Mouse (Mus musculus) spleen, adult 2 months (tissue): ENCODE results near the gene Rbp1. TPM values are rescaled to one million over a fixed set of nuclear protein-coding genes. Genes with fewer than 3 reads are reported as not detected.

Experiments used
- DNase-seq, 2 experiments: peaks; one replicate each; pipeline versions ENCODE4 v3.0.0 to v3.0.0-alpha.2; 2012 to 2021; ENCODE audit warnings: low spot score in 2 of 2, low read depth in 1 of 2
- H3K27ac ChIP-seq: fragments of 200-500 bp; 2 replicates; pipeline ENCODE4 v1.5.1; 2012; ENCODE audit warnings: low read length, inconsistent platforms; ENCODE audit not compliant: insufficient read depth
- H3K27me3 ChIP-seq: fragments of 200-500 bp; 2 replicates; pipeline ENCODE4 v1.6.1; 2012; ENCODE audit warnings: mild to moderate bottlenecking, moderate library complexity, low read length, inconsistent platforms; ENCODE audit not compliant: control insufficient read depth, insufficient read depth
- H3K36me3 ChIP-seq: fragments of 200-500 bp; 2 replicates; pipeline ENCODE4 v1.6.1; 2012; ENCODE audit warnings: mild to moderate bottlenecking, low read length, inconsistent platforms; ENCODE audit not compliant: control insufficient read depth, insufficient read depth
- H3K4me1 ChIP-seq: fragments of 200-500 bp; 2 replicates; pipeline ENCODE4 v1.6.1; 2011; ENCODE audit warnings: inconsistent platforms; ENCODE audit not compliant: control insufficient read depth, insufficient read depth, insufficient read length
- H3K4me3 ChIP-seq: fragments of 200-500 bp; 2 replicates; pipeline ENCODE4 v1.5.1; 2011; ENCODE audit warnings: mild to moderate bottlenecking, inconsistent platforms; ENCODE audit not compliant: insufficient read depth, insufficient read length; ENCODE audit errors: extremely low read depth
- CTCF ChIP-seq: fragments of 200-500 bp; IDR thresholded peaks from 2 replicates; pipeline ENCODE4 v1.5.1; 2011; ENCODE audit warnings: mild to moderate bottlenecking, inconsistent platforms; ENCODE audit not compliant: insufficient read depth, insufficient read length, insufficient replicate concordance; ENCODE audit errors: extremely low read depth
- POLR2A ChIP-seq: fragments of 200-500 bp; IDR thresholded peaks from 2 replicates; pipeline ENCODE4 v1.6.1; 2011; ENCODE audit warnings: low read depth, low read length, inconsistent platforms
- WGBS: fragments of 180-500 bp; shearing (Covaris S2); methylation state at CpG from one replicate; pipeline ENCODE4 v1.1.7; 2018; 5-methylcytosine and 5-hydroxymethylcytosine counted together
- polyA plus RNA-seq: library from polyadenylated mRNA; depleted of rRNA; stranded (reverse); fragments of >200 nt; gene quantifications from 2 replicates; pipeline ENCODE4 v1.2.3, GENCODE M21; 2012

Gene Rbp1
- polyA plus RNA-seq, 1 experiment, result 0.72 TPM

DNA sequence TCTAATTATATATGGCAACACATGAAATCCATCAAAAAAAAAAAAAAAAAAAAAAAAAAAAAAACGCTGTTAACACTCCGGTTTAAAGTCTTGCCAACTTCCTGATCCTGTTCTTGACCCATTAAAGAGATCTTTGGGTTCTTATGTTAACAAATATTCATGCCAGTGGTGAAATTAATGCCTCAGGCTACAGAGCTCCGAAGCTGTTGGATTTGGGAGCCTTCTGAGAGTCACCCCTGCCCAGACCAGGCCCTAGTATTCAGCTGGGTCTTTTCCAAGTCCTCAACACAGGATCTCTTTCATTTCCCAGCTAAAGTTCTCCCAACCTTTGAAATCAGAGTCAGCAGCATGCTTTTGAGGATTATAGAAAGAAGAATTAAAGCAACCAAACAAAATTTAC is 7.8 kb downstream of the Rbp1 start:
- WGBS, result 61% methylated on average over 3 of the region's 3 CpGs
- TF ChIP-seq POLR2A, result no peak
- no peak for TF ChIP-seq CTCF
- H3K27ac ChIP-seq, result no peak overlapping the region
- H3K27me3 ChIP-seq, result no peaks in the 10 kb centered on the region
- H3K4me1 ChIP-seq, result no peaks in the 10 kb centered on the region
- H3K4me3 ChIP-seq, result no peak overlapping the region
- no peak for DNase-seq
- H3K36me3 ChIP-seq, result no peaks in the 10 kb centered on the region

DNA sequence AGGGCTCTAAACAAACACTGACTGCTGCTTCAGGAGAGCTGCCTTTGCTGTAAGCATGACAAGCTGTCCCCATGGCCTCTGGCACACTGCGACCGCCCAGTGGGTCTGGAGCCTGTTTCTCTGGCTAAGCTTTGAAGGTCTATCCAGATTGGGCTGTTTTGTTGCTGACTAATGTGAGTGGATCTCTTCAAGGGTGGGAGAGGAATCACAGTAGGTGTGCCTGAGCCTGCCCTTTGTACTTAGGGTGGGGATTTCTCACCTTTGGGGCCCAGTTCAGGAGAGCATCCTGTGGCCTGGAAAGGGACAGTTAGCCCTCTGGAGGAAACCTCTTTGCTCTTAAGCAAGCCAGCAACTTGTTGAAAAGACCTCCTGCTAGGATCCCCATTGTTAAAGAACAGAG is 10.3 kb downstream of the Rbp1 start:
- Histone ChIP-seq H3K27ac (no peak overlapping the region), H3K36me3 (no peaks in the 10 kb centered on the region), H3K4me3 (no peak overlapping the region), H3K27me3 (no peaks in the 10 kb centered on the region), H3K4me1 (no peaks in the 10 kb centered on the region)
- TF ChIP-seq CTCF (no peak), POLR2A (no peak)
- no peak for DNase-seq
- 96% methylated on average over 2 of the region's 2 CpGs for WGBS

DNA sequence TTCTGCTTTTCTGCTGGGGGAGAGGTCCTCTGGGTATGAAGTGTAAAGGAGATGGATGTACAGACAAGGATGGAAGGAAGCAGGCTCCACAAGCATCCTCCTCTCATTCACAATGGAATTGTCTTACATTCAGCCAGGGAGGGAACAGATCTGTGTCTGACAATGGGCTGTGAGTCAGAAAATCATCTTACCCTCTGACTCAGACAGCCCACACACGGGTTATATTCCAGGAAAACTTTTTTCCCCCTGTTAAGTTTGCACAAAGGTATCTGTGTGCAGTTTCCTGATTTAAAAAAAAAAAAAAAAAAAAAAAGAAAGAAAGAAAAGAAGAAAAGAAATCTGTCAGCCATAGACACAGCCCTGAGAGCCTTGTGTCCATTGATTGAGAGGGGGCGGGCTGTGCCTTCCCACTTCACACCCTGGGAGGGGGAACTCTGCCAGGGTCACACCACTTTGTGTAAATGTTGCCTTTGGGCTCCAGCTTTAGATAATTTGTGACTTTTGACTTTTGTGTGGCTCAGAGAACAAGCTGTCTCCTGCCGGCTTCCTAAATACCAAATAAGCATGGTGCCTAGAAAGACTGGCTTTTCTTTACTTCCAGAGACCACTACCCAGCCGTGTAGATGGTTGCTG is 11.3 kb downstream of the Rbp1 start:
- no peak overlapping the region for H3K27ac ChIP-seq
- DNase-seq, result no peak
- 67% methylated on average over 4 of the region's 4 CpGs for WGBS

DNA sequence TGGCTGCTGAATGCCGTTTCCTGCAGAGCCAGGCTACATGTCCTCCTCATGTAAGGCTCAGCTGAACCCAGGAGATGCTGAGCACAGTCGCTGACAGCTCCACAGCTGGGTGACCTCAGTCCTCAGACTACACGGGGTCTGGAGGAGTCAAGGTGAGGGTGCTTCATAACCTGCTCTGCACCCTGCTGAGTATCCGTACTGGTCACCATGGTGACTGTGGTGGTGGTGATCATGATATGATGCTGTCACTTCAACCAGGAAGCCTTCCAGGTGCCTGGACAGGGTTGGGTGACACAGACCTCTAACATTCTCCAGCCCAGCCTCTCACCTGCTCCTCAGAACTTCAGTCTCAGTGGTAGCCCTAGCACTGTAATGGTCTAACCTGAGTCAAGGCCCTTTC is 15.1 kb downstream of the Rbp1 start:
- H3K27me3 ChIP-seq, result no peaks in the 10 kb centered on the region
- no peak overlapping the region for H3K27ac ChIP-seq
- H3K36me3 ChIP-seq, result no peaks in the 10 kb centered on the region
- no peak for DNase-seq
- no peaks in the 10 kb centered on the region for H3K4me1 ChIP-seq
- H3K4me3 ChIP-seq, result no peak overlapping the region
- no peak for TF ChIP-seq POLR2A
- TF ChIP-seq CTCF, result no peak
- WGBS, result 89% methylated on average over 4 of the region's 4 CpGs

More for the DNA sequence above, 11.3 kb downstream of the Rbp1 start:
- Histone ChIP-seq H3K36me3 (no peaks in the 10 kb centered on the region), H3K4me1 (no peaks in the 10 kb centered on the region), H3K4me3 (no peak overlapping the region), H3K27me3 (no peaks in the 10 kb centered on the region)
- TF ChIP-seq POLR2A (no peak), CTCF (no peak)

DNA sequence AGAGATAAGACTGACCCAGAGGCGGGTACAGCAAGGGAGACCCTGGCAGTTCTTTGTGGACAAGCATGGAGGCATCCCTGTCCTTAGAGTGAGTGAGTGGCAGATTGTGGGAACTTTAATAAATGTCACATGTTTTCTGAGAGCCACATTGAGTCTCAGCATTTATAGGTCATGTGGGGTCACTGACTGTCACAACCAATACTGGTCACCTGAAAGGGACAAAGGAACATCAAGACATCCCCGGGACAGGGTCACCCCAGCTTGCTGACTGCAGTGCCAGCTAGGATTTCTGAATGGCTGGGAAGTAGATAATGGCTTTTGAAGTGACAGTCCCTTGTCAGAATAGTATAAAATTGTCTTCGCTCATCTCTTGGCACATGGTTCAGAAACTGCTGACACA is 16.3 kb downstream of the Rbp1 start:
- WGBS, result 85% methylated on average over 3 of the region's 3 CpGs
- Histone ChIP-seq H3K4me1 (no peaks in the 10 kb centered on the region), H3K27ac (no peak overlapping the region), H3K4me3 (no peak overlapping the region), H3K27me3 (no peaks in the 10 kb centered on the region), H3K36me3 (no peaks in the 10 kb centered on the region)
- TF ChIP-seq CTCF (no peak), POLR2A (no peak)
- no peak for DNase-seq

DNA sequence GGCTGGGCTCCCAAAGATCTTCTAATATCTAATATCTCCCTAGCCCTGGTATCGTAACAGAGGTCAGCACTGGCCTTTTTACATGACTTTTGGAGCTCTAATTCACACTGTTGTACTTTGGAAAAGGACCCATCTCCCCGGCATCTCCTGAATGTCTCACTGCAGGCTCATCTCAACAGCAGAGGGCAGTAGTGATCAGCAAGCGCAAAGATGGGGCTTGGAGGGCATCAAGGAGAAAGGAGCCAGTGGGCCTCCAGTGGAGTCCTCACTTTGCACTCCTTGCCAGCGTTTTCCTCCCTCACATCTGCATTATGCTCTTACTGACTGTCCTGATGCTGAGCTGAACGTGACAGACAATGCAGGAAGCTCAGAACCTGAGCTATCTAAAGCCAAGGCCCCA is 19.9 kb downstream of the Rbp1 start:
- H3K4me3 ChIP-seq, result no peak overlapping the region
- no peak overlapping the region for H3K27ac ChIP-seq
- H3K36me3 ChIP-seq, result no peaks in the 10 kb centered on the region
- 35% methylated on average over 5 of the region's 5 CpGs for WGBS
- no peaks in the 10 kb centered on the region for H3K27me3 ChIP-seq
- DNase-seq, result no peak
- no peaks in the 10 kb centered on the region for H3K4me1 ChIP-seq
- no peak for TF ChIP-seq POLR2A
- no peak for TF ChIP-seq CTCF

DNA sequence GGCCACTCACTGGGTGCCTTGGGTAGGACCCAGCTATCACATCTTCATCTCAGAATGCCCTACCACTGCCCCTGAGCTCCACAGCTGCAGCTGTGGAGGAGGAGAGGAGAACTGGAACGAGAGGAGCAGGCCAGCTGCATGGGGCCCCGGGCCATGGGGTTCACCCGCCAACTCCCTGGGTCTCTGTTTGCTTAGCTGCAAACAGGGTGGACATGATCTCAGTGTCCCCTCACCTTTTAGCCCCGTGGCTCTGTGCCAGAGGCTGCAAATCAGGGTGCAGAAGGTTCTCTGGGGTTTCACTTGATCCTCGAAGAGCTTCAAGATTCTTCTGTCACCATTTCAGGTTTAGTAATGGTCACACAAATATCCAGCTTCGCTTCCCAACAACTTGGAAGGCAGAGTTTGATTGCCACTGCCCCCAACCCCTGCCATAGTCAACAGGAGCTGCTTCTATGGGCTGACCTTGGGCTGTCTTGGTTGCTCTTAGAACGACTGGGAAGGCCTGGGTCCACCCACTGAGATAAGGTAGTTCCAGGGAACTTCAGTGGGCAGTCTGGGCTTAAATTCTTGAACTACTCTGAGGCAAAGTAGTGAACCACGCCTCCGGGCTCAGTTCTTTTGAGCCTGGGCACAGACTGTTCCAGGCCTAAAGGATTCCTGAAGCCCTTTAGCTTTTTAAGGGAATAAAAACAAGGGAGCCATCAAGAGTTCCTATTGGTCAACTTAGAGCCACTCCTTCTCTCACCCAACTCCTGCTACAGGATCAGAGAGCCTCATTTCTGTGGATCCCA is 22.8 kb downstream of the Rbp1 start:
- Histone ChIP-seq H3K36me3 (no peaks in the 10 kb centered on the region), H3K4me3 (no peak overlapping the region), H3K27me3 (no peaks in the 10 kb centered on the region), H3K4me1 (no peaks in the 10 kb centered on the region), H3K27ac (no peak overlapping the region)
- WGBS, result 77% methylated on average over 9 of the region's 9 CpGs
- no peak for TF ChIP-seq POLR2A
- TF ChIP-seq CTCF, result no peak
- no peak for DNase-seq

DNA sequence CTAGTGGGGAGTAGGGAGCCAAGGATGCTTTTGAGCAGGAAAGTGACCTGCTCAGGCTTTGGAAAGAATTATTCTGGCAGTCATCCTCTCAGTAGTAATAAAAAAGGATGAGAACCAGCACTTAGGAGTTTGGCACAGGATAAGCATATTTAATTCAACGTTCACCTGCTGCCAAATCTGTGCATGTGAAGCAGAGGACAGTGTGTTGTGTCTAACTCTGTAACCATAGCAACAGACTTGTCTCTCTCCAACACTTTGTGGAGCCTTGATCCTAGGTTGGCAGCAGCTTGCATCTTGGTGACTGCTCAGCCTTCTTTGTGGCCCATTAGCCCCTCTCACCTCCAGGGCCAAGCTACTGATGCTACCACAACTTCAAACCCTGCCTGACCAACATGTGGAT is 28.2 kb downstream of the Rbp1 start:
- Histone ChIP-seq H3K36me3 (no peaks in the 10 kb centered on the region), H3K27ac (no peak overlapping the region), H3K27me3 (no peaks in the 10 kb centered on the region), H3K4me3 (no peak overlapping the region), H3K4me1 (no peaks in the 10 kb centered on the region)
- no peak for DNase-seq
- TF ChIP-seq CTCF (no peak), POLR2A (no peak)
- 64% methylated on average over 1 of the region's 1 CpGs for WGBS
